Mouse (Mus musculus): ENCODE data around the gene St3gal5. TPM values are rescaled to one million over a fixed set of nuclear protein-coding genes. Genes with fewer than 3 reads are reported as not detected.
A peak's percentile ranks its signal among the peaks of the same experiment; 100 is the strongest.

The St3gal5 gene
- total and polyA plus RNA-seq, 3 experiments: 4.0 to 21.4 (median 19.8) TPM

DNA sequence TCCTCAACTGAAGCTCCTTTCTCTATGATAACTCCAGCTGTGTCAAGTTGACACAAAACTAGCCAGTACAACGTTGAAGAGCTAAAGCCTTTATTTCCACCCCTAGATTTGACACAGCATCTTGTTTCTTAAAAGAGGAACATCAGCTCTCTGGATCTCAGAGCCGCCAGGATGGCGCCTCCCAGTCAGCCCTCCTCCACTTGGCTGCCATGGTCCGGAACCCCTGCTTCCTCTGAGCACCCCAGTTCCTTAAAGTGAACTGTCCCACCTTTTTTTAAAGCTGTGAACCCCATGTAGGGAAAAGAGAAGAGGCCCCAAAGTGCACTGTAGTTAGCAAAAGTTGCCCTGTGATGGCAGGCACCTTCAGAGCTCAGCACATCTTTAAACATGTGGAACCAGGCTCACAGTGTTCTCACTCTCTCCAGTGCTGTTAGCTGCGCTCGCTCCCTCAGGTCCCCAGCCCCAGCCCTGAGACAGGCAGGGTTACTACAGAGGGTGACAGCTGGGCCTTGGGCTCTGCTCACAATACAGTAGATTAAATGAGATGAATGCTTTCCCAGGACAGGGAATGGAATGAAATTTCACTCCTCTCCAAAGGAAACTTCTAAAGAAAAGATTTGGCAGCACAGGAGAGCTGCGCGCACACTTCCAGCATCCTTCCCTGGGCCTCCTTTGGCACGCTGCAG lies 42.3 kb downstream of the St3gal5 start:
- no peak overlapping the region for H3K4me3 ChIP-seq (replicated peaks in 1 of 3; ENCODE audit: low read depth in 2 of 3, low read length in 2 of 3, poor library complexity in 1 of 3)
- H3K4me2 ChIP-seq (ENCODE audit: insufficient read depth, low read depth, poor library complexity, severe bottlenecking): no peak overlapping the region
- no peak for DNase-seq (ENCODE audit: extremely low read depth)
- dilution Hi-C loops (cut with MboI; ENCODE audit: extremely low pct_ligation_motif_present, extremely low pct_unique_long_range_greater_than_20kb, low sequenced_read_pairs): no loop called here
- H3K27ac ChIP-seq (ENCODE audit: insufficient read depth, low read depth): no peak overlapping the region; the same call in 1 of the 2 replicates
- H3K9ac ChIP-seq (ENCODE audit: insufficient read depth, low read depth): no peak overlapping the region
- H3K79me2 ChIP-seq (replicated peaks; ENCODE audit: control insufficient read depth, extremely low read depth, insufficient read depth, poor library complexity, severe bottlenecking): no peaks in the 10 kb centered on the region
- peaks cover 28 to 48% of the 10 kb centered on the region in 2 experiments for H3K36me3 ChIP-seq (replicated peaks in 1 of 2; ENCODE audit: control insufficient read depth in 1 of 2, insufficient read depth in 1 of 2, low read length in 1 of 2)
- TF ChIP-seq MAX (IDR thresholded peaks at IDR 0.05; ENCODE audit: low read length) (no peak), POLR2AphosphoS2 (IDR thresholded peaks at IDR 0.05; ENCODE audit: low read depth, low read length) (no peak), MYC (IDR thresholded peaks at IDR 0.05; ENCODE audit: low read depth, low read length) (no peak), TBP (conservative IDR thresholded peaks at IDR 0.05; ENCODE audit: low read depth, low read length) (no peak), NELFE (IDR thresholded peaks at IDR 0.05; ENCODE audit: low read depth, low read length) (no peak), TCF12 (IDR thresholded peaks at IDR 0.05; ENCODE audit: low read depth, low read length) (no peak), PAX5 (IDR thresholded peaks at IDR 0.05; ENCODE audit: low read length) (no peak), SMC3 (IDR thresholded peaks at IDR 0.05; ENCODE audit: low read depth, low read length) (no peak), RCOR1 (conservative IDR thresholded peaks at IDR 0.05; ENCODE audit: low read depth, low read length) (no peak), MXI1 (IDR thresholded peaks at IDR 0.05; ENCODE audit: low read depth, low read length) (no peak), NRF1 (IDR thresholded peaks at IDR 0.05; ENCODE audit: low read depth, low read length) (no peak), USF1 (IDR thresholded peaks at IDR 0.05; ENCODE audit: low read depth, low read length) (no peak), MAFK (IDR thresholded peaks at IDR 0.05; ENCODE audit: insufficient replicate concordance, low read length) (no peak), ZKSCAN1 (IDR thresholded peaks at IDR 0.05; ENCODE audit: borderline replicate concordance, low read depth, low read length) (no peak), HCFC1 (IDR thresholded peaks at IDR 0.05; ENCODE audit: low read depth, low read length) (no peak), ELF1 (IDR thresholded peaks at IDR 0.05; ENCODE audit: low read depth, low read length) (no peak), MEF2A (IDR thresholded peaks at IDR 0.05; ENCODE audit: borderline replicate concordance, low read depth, low read length) (no peak), CHD1 (IDR thresholded peaks at IDR 0.05; ENCODE audit: low read depth, low read length) (no peak), ETS1 (conservative IDR thresholded peaks at IDR 0.05; ENCODE audit: low read depth, low read length) (no peak), JUND (conservative IDR thresholded peaks at IDR 0.05; ENCODE audit: low read depth, low read length) (no peak)
- in situ Hi-C loops (cut with MboI; ENCODE audit: low pct_ligation_motif_present, low pct_unique_long_range_greater_than_20kb, low sequenced_read_pairs): no loop called here
- H3K27me3 ChIP-seq (replicated peaks): no peaks in the 10 kb centered on the region
- H3K4me1 ChIP-seq (ENCODE audit: control insufficient read depth in 1 of 2, insufficient read depth in 2 of 2): peaks cover 22 to 39% of the 10 kb centered on the region in 2 experiments
- no peaks in the 10 kb centered on the region for H3K9me3 ChIP-seq (replicated peaks; ENCODE audit: low read length)

DNA sequence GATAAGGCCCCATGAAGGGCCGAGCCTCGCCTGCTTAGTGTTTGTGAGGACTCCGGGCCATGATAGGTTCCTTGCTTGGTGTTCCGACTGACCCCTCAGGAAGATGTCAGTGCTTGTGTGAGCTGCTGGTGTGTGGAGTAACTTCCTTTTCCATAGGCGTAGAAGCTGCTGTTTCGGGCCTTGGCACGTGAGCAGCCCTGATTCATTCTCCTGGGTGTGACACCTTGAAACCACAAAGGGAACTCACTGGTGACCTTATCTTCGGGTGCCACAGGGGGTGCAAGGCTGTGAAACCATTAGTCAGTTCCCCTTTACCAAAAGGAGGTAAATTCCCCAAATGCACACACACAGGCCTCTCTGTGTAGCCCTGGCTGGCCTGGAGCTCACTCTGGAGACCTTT lies 43.0 kb downstream of the St3gal5 start:
- in situ Hi-C loops (cut with MboI; ENCODE audit: low pct_ligation_motif_present, low pct_unique_long_range_greater_than_20kb, low sequenced_read_pairs) (no loop called here), dilution Hi-C loops (cut with MboI; ENCODE audit: extremely low pct_ligation_motif_present, extremely low pct_unique_long_range_greater_than_20kb, low sequenced_read_pairs) (no loop called here)
- no peak overlapping the region; the same call in 1 of the 2 replicates for H3K27ac ChIP-seq (ENCODE audit: insufficient read depth, low read depth)
- H3K4me1 ChIP-seq (ENCODE audit: control insufficient read depth in 1 of 2, insufficient read depth in 2 of 2): peaks cover 17 to 32% of the 10 kb centered on the region in 2 experiments
- H3K9me3 ChIP-seq (replicated peaks; ENCODE audit: low read length): no peaks in the 10 kb centered on the region
- peaks cover 33 to 50% of the 10 kb centered on the region in 2 experiments for H3K36me3 ChIP-seq (replicated peaks in 1 of 2; ENCODE audit: control insufficient read depth in 1 of 2, insufficient read depth in 1 of 2, low read length in 1 of 2)
- no peaks in the 10 kb centered on the region for H3K27me3 ChIP-seq (replicated peaks)
- DNase-seq (ENCODE audit: extremely low read depth): peak; percentile 81
- no peaks in the 10 kb centered on the region for H3K79me2 ChIP-seq (replicated peaks; ENCODE audit: control insufficient read depth, extremely low read depth, insufficient read depth, poor library complexity, severe bottlenecking)
- H3K4me2 ChIP-seq (ENCODE audit: insufficient read depth, low read depth, poor library complexity, severe bottlenecking): no peak overlapping the region
- H3K9ac ChIP-seq (ENCODE audit: insufficient read depth, low read depth): no peak overlapping the region
- H3K4me3 ChIP-seq (replicated peaks in 1 of 3; ENCODE audit: low read depth in 2 of 3, low read length in 2 of 3, poor library complexity in 1 of 3): no peak overlapping the region
- TF ChIP-seq BHLHE40 (IDR thresholded peaks at IDR 0.05; ENCODE audit: low read depth, low read length) (peak; percentile 100), IRF4 (IDR thresholded peaks at IDR 0.05; ENCODE audit: low read depth, low read length) (peak; percentile 86), CHD1 (IDR thresholded peaks at IDR 0.05; ENCODE audit: low read depth, low read length) (no peak), POLR2AphosphoS2 (IDR thresholded peaks at IDR 0.05; ENCODE audit: low read depth, low read length) (no peak), ZMIZ1 (IDR thresholded peaks at IDR 0.05; ENCODE audit: low read depth, low read length) (no peak), JUND (conservative IDR thresholded peaks at IDR 0.05; ENCODE audit: low read depth, low read length) (no peak), CHD2 (IDR thresholded peaks at IDR 0.05; ENCODE audit: low read length) (no peak), EP300 (IDR thresholded peaks at IDR 0.05; ENCODE audit: low read length) (peak; percentile 78), ETS1 (conservative IDR thresholded peaks at IDR 0.05; ENCODE audit: low read depth, low read length) (peak; percentile 89), MYC (IDR thresholded peaks at IDR 0.05; ENCODE audit: low read depth, low read length) (peak; percentile 36; the same call in 1 of the 2 replicates), USF2 (conservative IDR thresholded peaks at IDR 0.05; ENCODE audit: low read depth, low read length) (no peak), NELFE (IDR thresholded peaks at IDR 0.05; ENCODE audit: low read depth, low read length) (no peak), MXI1 (IDR thresholded peaks at IDR 0.05; ENCODE audit: low read depth, low read length) (no peak), HCFC1 (IDR thresholded peaks at IDR 0.05; ENCODE audit: low read depth, low read length) (no peak), NRF1 (IDR thresholded peaks at IDR 0.05; ENCODE audit: low read depth, low read length) (no peak), MEF2A (IDR thresholded peaks at IDR 0.05; ENCODE audit: borderline replicate concordance, low read depth, low read length) (peak; percentile 70; the same call in 1 of the 2 replicates), MAX (IDR thresholded peaks at IDR 0.05; ENCODE audit: low read length) (no peak), MAFK (IDR thresholded peaks at IDR 0.05; ENCODE audit: insufficient replicate concordance, low read length) (no peak), UBTF (IDR thresholded peaks at IDR 0.05; ENCODE audit: low read depth, low read length) (no peak), ELF1 (IDR thresholded peaks at IDR 0.05; ENCODE audit: low read depth, low read length) (peak; percentile 27; the same call in 1 of the 2 replicates), GABPA (IDR thresholded peaks at IDR 0.05; ENCODE audit: insufficient replicate concordance, low read depth, low read length) (no peak), SMC3 (IDR thresholded peaks at IDR 0.05; ENCODE audit: low read depth, low read length) (no peak)
